Mouse (Mus musculus): ENCODE data around the gene Art3.

DNA sequence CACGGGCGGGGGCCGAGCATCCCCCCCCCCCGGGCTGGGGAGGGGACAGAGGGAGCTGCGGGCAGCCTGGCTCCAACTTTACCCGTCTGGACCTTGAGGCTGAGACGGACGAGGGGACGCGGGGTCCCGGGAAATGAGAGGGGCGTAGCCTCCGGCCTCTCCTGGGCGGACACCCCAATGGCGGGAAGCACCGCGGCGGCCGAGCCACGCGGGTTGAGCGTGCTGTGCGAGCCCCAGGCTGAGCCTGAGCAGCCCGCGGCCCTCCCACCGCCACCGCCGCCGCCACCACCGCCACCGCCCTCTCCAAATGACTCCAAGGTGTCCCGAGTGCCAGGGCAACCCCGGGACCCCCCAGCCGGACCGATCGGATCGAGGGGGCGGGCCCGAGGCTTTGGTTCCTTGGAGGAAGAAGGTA lies 103.0 kb downstream of the Art3 start:
- no peak for TF ChIP-seq CTCF (IDR thresholded peaks at IDR 0.05; ENCODE audit: low read depth)
- TF ChIP-seq EP300 (optimal IDR thresholded peaks at IDR 0.05), result no peak

All from stomach, postnatal 0 days (tissue).